Mouse (Mus musculus) ZHBTc4 (cell line): ENCODE measurements around the gene Ipo7.
A peak's percentile ranks its signal among the peaks of the same experiment; 100 is the strongest.

Experiments
- DNase-seq: peaks from one replicate; pipeline ENCODE4 v3.0.0-alpha.2; 2011; ENCODE audit warnings: low read depth, low spot score

Ipo7 gene

DNA sequence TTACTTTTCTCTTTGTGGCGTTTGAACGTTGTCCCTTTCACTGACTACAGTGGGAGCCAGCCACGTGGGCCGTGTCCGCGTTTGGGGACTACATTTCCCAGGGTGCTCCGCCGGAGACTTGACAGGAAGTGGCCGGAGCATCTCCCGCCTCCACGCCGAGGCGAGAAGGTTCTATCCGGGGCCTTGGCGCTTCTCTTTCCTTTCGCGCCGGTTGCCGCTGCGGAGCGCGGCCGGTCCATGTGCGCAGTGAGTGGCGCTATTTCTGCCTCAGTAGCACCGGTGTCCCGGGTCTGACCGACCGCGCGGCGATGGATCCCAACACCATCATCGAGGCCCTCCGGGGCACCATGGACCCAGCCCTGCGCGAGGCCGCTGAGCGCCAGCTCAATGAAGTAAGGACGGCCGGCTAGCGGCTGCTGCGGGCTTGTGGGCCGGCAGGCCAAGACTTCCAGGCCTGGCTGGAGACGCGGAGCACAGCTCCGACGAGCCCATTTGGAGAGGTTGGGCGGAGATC is at the start of gene Ipo7:
Gene Ipo7 (plus strand): TSS at position 158 of the 514 bp plus-strand sequence.
- DNase-seq: peak; percentile 96

DNA sequence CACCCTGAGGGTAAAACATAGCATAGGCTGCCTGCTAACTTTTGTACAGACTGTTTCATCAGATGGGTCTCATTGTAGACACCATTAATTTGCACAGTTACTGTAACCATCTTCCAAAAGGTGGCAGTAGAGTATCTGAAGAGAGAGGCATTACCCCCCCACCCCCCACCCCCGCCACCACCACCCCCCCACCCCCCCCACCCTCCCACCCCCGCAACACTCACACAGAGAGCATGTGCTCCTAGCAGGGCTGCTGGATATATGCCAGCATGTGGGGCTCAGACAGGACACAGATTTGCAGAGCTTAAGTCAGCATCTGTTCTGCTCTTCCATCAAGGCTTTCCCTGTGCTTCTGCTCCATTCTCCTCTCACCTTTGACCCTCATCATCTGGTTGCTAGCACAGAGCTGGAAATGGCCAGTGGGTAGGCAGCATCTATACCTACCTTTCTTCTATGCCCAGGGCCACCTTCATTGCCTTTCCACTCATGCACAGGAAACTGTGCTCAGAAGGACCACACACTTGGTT is 49.1 kb upstream of the Ipo7 start:
- no peak for DNase-seq

DNA sequence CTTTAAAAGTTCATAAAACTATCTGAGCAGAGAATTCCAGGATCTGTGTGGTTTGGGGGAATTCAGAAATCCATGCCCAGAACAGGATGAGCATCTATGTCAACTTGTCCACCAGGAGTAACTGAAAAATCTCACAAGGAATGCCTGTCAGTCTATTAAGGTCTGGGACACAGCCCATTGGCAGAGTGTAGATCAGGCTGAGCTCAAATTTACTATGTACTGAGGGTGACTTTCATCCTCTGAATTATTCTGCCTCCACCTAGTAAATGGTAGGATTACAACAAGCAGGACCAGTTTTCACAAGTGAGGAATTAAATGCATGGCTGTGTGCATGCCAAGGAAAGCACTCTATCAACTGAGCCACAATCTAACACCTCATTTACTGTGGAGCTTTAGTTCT is 48.5 kb upstream of the Ipo7 start:
- DNase-seq: no peak

DNA sequence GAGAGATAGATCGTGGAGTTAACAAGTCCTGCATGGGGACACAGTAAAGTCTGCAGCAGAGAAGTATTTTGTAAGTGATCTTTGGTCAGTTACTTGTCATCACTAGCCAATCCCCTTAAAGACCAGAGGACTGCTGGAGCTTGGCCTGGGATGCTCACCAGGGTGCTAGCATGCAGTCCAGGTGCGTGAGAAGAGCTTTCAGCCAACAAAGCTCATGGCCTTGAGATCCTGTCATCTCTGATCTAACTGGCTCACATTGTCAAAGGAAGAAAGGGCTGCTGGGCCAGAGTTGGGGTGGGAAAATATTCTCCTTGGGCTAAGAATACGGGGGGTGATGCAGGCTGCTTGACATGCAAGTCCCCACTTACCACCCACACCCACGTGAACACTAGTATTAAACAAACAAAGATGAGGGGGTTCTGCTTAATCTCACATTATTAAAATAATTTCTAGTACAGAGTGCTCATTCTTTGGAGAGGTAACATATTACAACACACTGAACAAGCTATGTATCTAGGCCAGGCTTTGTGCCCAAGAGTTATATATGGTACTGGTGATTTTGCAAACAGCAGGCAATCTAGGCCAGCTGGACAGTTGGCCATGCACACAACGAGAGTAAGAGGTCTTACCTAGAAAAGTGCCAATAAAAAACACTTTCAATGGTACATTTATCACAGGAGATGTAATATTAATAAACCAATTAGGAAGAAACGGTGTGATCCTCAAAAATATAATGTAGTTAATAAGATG is 41.9 kb upstream of the Ipo7 start:
- no peak for DNase-seq

DNA sequence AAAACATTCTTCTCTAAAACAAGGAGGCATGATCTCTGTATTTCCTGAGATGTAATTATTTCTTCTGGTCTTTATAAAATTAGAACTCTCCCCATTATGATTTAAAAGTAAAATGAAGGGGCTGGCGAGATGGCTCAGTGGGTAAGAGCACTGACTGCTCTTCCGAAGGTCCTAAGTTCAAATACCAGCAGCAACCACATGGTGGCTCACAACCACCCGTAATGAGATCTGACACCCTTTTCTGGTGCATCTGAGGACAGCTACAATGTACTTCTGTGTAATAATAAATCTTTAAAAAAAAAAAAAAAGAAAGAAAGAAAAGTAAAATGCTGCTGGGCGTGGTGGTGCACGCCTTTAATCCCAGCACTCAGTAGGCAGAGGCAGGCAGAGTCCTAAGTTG is 40.9 kb upstream of the Ipo7 start:
- DNase-seq: peak; percentile 58

DNA sequence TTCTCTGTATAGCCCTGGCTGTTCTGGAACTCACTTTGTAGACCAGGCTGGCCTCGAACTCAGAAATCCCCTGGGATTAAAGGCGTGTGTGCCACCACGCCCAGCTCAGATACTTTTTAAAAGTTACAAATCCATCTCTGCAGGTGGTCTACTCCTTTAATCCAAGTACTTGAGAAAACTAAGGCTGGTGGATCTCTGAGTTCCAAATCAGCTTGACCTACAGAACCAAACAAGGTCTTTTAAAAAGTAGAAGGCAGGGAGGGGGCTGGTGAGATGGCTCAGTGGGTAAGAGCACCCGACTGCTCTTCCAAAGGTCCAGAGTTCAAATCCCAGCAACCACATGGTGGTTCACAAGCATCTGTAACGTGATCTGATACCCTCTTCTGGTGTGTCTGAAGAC is 33.5 kb upstream of the Ipo7 start:
- DNase-seq: peak; percentile 71

DNA sequence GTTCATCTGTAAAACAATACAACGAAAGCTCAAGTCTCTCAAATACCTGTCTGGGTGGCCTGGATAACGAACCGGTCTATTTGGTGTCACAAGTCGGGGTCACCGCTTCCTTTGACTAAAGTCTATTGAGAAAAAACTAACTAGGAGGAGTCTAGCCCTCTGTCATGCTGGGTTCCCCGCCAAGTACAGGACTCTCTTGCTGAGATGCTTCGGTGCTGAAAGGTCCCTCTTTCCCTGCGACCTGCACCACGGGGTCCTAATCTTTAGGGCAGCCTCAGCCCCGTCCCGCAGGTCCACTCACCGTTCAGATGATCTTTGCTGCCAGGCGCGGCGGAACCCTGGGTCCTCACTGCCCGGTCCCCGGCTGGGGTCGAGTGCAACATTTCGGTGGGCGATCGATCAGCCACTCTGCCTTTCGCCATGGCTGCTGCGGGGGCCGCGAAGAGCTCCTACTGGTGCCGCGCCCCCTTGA is 32.4 kb upstream of the Ipo7 start:
- peak; percentile 68 for DNase-seq

DNA sequence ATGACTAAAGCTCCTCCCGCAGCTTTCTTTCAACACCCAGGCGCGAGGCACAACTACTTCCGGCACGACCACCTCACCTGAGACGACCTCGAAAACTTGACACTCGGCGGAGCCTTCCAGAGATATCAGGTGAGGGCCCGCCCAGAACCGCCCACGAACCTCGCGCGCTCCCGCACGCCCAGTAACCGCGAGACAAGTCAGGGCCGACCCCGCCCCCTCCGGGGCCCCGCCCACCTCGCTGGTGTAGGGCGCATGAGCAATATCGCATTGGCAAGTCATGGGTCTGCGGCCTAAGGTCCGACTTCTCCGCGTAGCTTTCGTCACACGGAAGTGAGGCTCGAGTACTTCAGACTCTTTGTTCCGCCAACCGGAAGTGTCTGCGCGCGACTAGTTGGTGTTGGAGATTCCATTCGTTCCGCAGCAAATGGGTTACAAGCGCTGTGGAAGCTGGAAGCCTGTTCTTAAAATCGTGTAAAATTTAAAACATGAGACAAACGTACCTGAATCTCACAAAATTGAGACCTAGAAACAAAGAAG is 31.9 kb upstream of the Ipo7 start:
- DNase-seq: peak; percentile 100

DNA sequence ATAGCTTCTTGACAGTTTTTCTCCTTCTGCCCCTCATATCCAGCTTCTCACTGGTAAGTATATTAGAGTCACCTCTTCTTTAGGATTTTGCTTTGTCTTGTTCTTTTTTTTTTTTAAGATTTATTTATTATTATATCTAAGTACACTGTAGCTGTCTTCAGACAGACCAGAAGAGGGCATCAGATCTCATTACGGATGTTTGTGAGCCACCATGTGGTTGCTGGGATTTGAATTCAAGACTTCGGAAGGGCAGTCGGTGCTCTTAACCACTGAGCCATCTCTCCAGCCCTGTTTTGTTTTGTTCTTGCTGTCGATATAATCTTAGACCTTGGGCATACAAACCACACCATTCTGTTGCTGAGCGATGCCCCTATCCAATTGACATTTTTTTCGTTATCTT is 31.3 kb upstream of the Ipo7 start, which contains the start of gene Tmem41b:
Gene Tmem41b (minus strand): TSS at position 155 of the 400 bp plus-strand sequence.
- peak; percentile 33 for DNase-seq

DNA sequence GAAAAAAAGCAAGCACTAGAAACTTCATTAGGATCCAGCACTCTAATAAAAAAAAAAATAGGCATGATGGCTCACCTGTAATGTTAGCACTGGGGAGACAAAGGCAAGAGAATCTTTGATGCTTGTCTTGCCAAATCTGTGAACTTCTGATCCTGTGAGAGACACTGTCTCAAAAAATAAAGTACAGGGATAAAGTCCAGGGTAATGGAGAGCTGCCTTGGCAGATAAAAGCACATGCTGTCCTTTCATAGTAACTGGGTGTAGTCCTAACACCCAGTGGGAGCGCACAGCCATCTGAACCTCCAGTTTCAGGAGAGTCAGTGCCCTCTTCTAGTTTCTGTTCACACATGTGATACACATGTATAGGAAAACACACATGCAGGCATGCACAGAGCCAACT is 26.8 kb upstream of the Ipo7 start:
- DNase-seq: no peak

DNA sequence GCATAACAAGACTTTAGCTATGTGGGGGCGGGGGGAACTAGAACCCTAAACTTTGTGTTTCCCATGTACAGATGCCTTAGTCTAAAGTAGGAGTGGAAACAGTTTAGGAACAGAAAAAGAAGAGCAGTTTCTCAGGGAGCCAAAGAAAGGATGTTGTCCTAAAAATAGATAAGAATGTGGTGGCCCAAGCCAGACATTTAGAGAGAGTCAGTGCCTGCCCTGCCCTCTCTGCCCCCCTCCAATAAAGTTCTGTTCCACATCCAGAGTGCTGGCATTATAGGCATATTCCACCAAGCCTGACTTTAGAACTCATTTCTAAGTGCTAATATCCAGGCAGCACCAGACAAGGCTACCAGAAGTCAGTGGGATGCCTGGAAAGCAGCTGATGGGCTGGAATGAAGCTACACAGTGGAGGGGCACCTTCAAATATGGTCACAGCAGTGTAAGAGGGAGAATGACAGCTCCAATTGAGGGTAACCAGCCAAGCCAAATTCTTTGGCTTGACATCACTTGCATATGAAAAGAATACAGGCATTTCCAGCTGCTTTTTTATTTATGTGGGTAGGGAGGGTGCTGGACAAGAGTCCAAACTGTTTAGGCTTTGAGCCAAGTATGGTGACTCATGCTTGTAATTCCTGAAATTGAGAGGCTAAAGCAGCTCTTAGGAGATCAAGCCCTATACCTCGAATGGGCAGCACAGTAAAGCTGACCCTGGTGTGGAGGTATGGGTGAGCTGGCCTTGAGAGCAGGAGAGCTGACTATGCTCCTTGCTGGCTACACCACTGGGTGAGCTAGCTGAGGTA is 24.7 kb upstream of the Ipo7 start:
- no peak for DNase-seq

DNA sequence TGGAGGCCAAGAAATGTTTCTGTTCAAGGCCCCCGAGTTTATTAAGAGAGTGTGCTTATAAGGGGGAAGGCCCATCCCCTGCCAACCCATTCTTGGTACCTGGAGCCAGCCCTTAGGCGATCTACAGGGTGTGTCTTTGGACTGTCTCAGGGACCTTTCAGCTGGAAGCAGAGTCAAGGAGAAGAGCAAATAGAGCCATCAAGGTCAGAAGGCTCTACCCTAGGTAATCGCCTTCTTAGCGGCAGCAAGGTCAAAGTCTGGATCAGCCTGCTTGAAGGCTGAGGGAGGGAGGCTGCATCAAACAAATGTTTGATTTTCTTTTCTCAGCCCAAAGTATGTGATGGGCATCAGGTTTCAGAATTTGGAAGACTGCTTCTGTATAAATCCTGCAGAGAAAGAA is 19.7 kb upstream of the Ipo7 start:
- peak; percentile 77 for DNase-seq

DNA sequence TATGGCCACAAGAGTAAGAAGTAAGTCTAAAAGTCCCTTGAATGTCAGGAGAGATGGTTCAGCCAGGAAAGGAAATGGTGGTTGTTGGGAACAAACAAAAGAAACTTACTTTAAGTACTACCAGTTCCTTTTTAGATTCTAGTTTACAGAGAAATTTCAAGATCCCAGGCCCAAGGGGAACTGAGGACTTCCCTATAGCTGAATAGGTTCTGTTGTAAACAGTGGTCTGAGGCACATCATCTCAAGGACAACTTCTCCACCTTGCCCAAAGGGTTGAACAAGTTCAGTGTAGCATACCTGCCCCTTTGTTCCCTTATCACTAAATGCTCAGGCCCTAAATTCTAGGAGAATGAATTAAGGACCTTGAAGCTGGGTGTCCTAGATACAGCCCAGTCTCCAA is 16.0 kb upstream of the Ipo7 start:
- DNase-seq: no peak

DNA sequence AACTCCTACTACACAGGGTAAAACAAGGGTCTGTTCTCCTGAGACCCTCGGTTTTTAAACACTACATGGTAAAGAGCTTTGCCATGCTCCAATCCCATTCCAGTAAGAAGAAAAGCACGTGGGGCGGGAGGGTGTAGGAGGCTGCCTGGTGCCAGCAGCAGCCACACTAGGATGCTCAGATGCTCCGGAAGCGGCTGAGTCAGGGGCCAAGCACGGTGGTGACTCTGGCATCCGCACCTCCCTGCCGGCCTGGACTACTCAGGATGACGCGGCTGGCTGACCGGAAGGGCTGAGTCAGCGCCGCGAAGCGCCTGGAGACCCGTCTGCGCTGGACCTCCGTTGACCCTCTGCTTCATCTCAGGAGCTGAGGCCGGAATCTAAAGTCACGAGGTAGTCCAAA is 15.1 kb upstream of the Ipo7 start:
- no peak for DNase-seq

DNA sequence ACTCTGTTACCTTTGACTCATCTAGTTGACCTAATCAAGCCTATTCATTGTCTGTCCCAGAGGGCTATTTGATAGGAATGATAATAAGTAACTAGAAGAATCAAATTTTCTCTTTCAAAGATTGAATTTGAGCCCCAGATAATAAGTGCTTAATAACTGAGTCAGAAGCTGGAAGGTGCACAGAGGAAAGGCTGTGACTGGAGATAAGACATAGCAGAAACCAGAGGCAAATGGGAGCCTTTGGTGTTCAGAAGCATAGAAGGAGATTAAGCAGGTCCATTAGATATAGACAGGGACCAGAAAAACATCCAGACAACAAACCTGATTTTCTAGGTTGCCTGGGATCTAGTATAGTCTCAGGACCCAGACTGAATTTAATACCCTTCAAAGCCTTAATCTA is 12.1 kb upstream of the Ipo7 start:
- no peak for DNase-seq

DNA sequence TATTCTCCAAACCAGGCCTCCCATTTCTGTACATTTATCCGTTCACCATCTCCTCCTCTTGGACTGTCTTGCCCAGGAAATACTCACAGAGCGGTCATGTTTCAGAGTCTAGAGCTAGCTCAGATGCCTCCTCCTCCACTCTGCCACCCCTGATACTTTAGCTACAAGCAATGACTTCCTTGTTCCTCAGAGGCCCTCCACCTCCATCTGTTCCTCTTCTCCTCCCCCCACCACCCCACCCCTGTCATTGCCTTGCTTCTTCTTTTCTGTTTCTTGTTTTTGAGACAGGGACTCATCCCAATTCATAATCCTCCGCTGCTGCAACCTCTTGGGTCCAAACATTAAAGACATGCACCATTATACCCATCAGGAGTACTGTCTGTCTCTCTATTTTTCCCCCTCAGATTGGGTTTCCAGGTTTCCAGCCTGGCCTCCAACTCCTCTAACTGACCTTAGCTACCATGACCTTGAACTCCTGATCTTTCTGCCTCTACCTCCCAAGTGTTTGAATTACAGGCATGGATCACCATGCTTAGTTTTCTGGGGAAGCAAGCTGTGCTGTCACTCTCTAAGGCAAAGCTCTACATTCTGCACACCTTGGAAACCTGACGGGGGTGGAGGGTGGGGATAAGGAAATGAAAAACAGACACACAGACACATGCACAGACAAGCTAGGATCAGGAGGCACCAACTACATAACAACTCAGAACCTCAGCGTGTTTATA is 11.4 kb upstream of the Ipo7 start:
- no peak for DNase-seq

DNA sequence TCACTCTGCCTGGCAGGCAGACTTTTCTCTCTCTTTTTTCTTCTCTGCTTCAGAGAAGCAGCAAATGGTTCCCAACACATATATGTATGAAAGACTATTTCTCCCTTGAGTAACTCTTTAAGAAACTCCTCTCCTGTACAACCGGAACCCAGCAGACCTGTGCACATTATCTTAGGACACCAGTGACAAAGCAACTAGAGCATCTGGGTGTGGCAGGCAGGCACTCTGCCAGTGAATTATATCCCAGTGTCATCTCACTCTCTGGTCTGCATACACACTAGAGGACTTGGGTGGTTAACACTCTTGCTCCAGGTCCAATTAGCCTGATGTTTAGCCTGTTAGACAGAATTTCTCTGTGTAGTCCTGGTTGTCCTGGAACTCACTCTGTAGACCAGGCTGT is 9.6 kb upstream of the Ipo7 start:
- DNase-seq: no peak

DNA sequence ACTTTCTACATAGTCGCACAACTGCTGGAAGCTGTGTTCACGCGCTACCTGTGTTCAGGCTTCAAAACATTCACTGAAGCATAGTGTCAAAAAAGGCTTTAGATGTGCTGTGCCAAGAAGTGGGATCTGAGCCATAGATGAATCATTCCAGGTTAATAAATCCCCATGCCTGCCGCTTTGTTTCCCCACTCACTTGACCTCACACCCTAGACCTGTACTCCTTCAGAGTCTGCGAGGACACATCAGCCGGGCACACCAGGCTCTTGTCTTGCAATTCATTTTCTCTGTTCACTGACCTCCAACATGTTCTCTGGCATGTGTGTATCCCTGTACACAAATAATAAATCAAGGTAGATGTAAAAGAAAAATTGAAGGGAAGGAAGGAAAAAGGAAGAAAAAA is 9.0 kb upstream of the Ipo7 start:
- DNase-seq: no peak

DNA sequence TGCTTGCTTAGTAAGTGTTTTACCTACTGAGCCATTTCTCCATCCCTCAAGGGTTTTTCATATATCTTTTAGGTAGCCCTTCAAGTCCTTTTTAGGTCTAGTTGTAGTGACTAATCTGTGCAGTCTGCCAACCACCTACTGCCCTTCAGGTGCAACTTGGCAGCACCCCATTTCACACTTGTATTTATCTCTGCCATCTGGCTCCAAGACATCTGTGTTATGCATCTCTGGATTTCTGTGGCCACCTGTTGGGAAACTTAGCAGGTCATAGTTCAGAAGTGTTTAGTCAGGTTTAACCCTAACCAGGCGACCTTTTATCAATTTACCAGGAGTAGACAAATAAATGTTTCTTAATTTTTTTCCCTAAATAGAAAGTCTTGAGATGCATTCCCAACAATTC is 6.7 kb upstream of the Ipo7 start:
- no peak for DNase-seq

DNA sequence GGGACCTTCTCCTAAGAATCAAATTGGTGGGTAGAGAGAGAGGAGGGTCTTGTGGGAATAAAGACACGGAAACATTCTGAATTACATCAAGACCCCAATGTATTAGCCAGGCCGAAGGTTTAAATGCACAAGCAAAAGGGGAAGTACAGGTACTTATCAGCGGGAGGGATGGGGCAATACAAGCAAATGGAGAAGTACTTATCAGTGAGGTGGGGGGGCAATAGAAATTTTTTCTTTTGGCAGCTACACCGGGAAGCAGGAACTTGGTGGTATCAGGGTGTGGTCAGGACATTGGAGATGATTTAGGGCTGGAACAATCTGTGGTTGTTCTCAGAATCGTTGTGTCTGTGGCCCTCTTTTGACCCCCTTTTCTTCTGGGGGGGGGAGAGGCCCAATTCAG is 3.8 kb upstream of the Ipo7 start:
- no peak for DNase-seq

DNA sequence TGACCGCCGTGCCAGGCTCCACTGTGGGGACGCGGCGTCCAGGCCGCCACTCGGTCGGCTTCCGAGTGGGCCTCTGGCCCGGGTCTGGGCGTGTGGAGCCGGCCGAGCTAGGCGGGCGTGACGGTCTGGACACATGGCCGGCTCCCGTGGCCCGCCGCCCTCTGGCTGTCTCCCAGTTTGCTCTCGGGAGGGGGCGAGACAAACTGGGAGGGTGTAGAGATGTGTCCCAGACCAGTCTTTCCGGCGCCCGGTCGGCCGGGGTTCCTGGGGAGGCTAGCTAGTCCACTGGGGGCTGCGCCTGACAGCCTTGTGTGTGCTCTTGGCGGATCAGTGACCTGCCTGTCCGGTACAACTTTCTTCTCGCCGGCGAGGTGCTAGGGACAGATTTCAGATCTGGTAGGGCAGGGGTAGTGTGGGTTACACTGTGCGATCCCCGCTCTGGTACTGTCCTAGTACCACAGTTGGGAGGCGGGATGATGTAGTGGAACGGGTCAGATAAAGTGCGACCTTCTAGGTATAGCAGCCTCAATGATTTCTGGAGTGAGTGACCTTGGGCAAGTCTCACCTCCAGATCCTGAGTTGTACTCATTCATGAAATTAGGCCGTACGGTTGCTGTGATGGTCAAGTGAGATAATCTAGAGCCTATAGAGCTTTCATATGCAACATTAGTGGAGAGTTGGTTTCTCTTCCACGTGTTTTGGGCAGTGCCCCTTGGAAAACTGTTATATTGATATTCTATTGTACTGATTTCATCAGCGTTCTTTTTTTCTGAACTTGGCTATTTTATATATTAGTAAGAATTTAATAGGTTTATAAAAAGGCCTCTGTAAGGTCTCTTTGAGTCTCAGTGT is 783 bp downstream of the Ipo7 start:
- DNase-seq: peak; percentile 66
